Mouse (Mus musculus) stomach, postnatal 0 days (tissue): ENCODE measurements around the gene Lsm5. TPM values are rescaled to one million over a fixed set of nuclear protein-coding genes. Genes with fewer than 3 reads are reported as not detected.

Experiments
- ATAC-seq: fragments of 200-750 bp; cut with Nextera tagmentation; 2 replicates; pipeline ENCODE4 v1.8.0; 2017; ENCODE audit not compliant: low FRiP score, low TSS enrichment
- DNase-seq: peaks from one replicate; pipeline ENCODE4 v3.0.0-alpha.2; 2016; ENCODE audit warnings: low spot score
- H3K27ac ChIP-seq: fragments of 300-500 bp; sonication (generic); replicated peaks from 2 replicates; pipeline ENCODE4 v1.5.1; 2014; ENCODE audit warnings: mild to moderate bottlenecking, control low read depth
- H3K27me3 ChIP-seq: fragments of 300-500 bp; sonication (generic); 2 replicates; pipeline ENCODE4 v1.6.1; 2014; ENCODE audit warnings: low read length; ENCODE audit not compliant: control insufficient read depth, insufficient read depth
- H3K36me3 ChIP-seq: fragments of 300-500 bp; sonication (generic); 2 replicates; pipeline ENCODE4 v1.6.1; 2014; ENCODE audit warnings: low read length, mixed read lengths; ENCODE audit not compliant: control insufficient read depth, insufficient read depth
- H3K4me1 ChIP-seq: fragments of 300-500 bp; sonication (generic); replicated peaks from 2 replicates; pipeline ENCODE4 v1.6.1; 2014; ENCODE audit warnings: antibody characterized with exemption; ENCODE audit not compliant: control insufficient read depth, insufficient read depth
- H3K4me2 ChIP-seq: fragments of 300-500 bp; sonication (generic); replicated peaks from 2 replicates; pipeline ENCODE4 v1.6.1; 2014; ENCODE audit warnings: low read depth, mild to moderate bottlenecking, control low read depth, moderate library complexity
- H3K4me3 ChIP-seq: fragments of 300-500 bp; sonication (generic); 2 replicates; pipeline ENCODE4 v1.5.1; 2014; ENCODE audit warnings: low read depth, low read length, control low read depth
- H3K9ac ChIP-seq: fragments of 300-500 bp; sonication (generic); 2 replicates; pipeline ENCODE4 v1.6.1; 2014; ENCODE audit warnings: mild to moderate bottlenecking, low read length, control low read depth, mixed read lengths
- H3K9me3 ChIP-seq: fragments of 300-500 bp; sonication (generic); 2 replicates; pipeline ENCODE4 v1.6.1; 2016; ENCODE audit warnings: low read length; ENCODE audit not compliant: control insufficient read depth
- CTCF ChIP-seq: IDR thresholded peaks from 2 replicates; pipeline ENCODE4 v1.5.1; 2016; ENCODE audit warnings: antibody characterized with exemption, low read depth, mild to moderate bottlenecking, moderate library complexity
- EP300 ChIP-seq: optimal IDR thresholded peaks from 2 replicates; pipeline ENCODE3; 2016; ENCODE audit warnings: antibody characterized with exemption
- whole genome bisulfite sequencing: fragments of 180-500 bp; shearing (Covaris S2); extraction: QIAGEN DNeasy Blood & Tissue Kit; methylation state at CpG from one replicate; pipeline ENCODE4 v1.1.7; 2014; 5-methylcytosine and 5-hydroxymethylcytosine counted together
- polyA plus RNA-seq: library from polyadenylated mRNA; unstranded; fragments of >200 nt; fragmentation: Nextera tagmentation; extraction: Ambion mirVana; gene quantifications from 2 replicates; pipeline ENCODE4 v1.2.1, GENCODE M21; 2015

Gene Lsm5
- polyA plus RNA-seq, 1 experiment from 2014 or later: 116 TPM

GRCm38 (mm10) chr6:56715270-56715666 lies 10.8 kb upstream of the Lsm5 start:
- DNase-seq: peak; percentile 68

GRCm38 (mm10) chr6:56714574-56715269 lies 10.2 kb upstream of the Lsm5 start, which contains the start of gene Avl9:
Avl9 (plus strand) TSS chr6:56714899.
- Histone ChIP-seq H3K4me3 (peak within 1 kb of the TSS; percentile 85), H3K27me3 (no peaks in the 10 kb centered on the region), H3K9ac (peak within 1 kb of the TSS; percentile 81), H3K36me3 (no peaks in the 10 kb centered on the region), H3K27ac (peak within 1 kb of the TSS; percentile 98), H3K9me3 (no peaks in the 10 kb centered on the region), H3K4me1 (no peaks in the 10 kb centered on the region), H3K4me2 (peak within 1 kb of the TSS; percentile 56)
- TF ChIP-seq EP300: no peak
- peak; percentile 81 for TF ChIP-seq CTCF
- ATAC-seq (peak; percentile 99), DNase-seq (peak; percentile 99)
- under 1% methylated on average over 52 of the region's 64 CpGs for WGBS

More at GRCm38 (mm10) chr6:56715270-56715666, 10.8 kb upstream of the Lsm5 start:
- Histone ChIP-seq H3K9ac (peak overlapping the region; percentile 81), H3K27me3 (no peaks in the 10 kb centered on the region), H3K27ac (peak overlapping the region; percentile 98), H3K4me1 (no peaks in the 10 kb centered on the region), H3K36me3 (no peaks in the 10 kb centered on the region), H3K4me3 (peak overlapping the region; percentile 85), H3K9me3 (no peaks in the 10 kb centered on the region), H3K4me2 (peak overlapping the region; percentile 56)
- under 1% methylated on average over 25 of the region's 25 CpGs for WGBS
- TF ChIP-seq EP300 (no peak), CTCF (no peak)
- ATAC-seq: peak; percentile 8; the same call in 1 of the 2 replicates

- peak overlapping the region; percentile 85 for H3K4me3 ChIP-seq
- H3K4me1 ChIP-seq: no peaks in the 10 kb centered on the region
- ATAC-seq (no peak), DNase-seq (no peak)
- no peak overlapping the region for H3K9ac ChIP-seq
- peak overlapping the region; percentile 40; the same call in 1 of the 2 replicates for H3K27ac ChIP-seq
- H3K27me3 ChIP-seq: no peaks in the 10 kb centered on the region
- no peak for TF ChIP-seq EP300
- TF ChIP-seq CTCF: no peak
- H3K36me3 ChIP-seq: no peaks in the 10 kb centered on the region
- 35% methylated on average over 7 of the region's 7 CpGs for WGBS
- H3K4me2 ChIP-seq: peak overlapping the region; percentile 56
- no peaks in the 10 kb centered on the region for H3K9me3 ChIP-seq
Observed at GRCm38 (mm10) chr6:56714186-56714573, 9.7 kb upstream of the Lsm5 start.

GRCm38 (mm10) chr6:56692445-56692844 lies 12.1 kb downstream of the Lsm5 start:
- Histone ChIP-seq H3K9me3 (no peaks in the 10 kb centered on the region), H3K4me2 (no peak overlapping the region), H3K36me3 (no peaks in the 10 kb centered on the region), H3K4me1 (no peaks in the 10 kb centered on the region), H3K27me3 (no peaks in the 10 kb centered on the region), H3K4me3 (no peak overlapping the region), H3K9ac (no peak overlapping the region), H3K27ac (0 out of 2 replicates have a peak overlapping the region, but pooled peaks have one; percentile 20)
- TF ChIP-seq CTCF: no peak
- TF ChIP-seq EP300: no peak
- 57% methylated on average over 4 of the region's 4 CpGs for WGBS
- ATAC-seq: no peak
- DNase-seq: no peak

- Histone ChIP-seq H3K27ac (no peak overlapping the region), H3K4me2 (no peak overlapping the region), H3K36me3 (no peaks in the 10 kb centered on the region), H3K4me1 (no peaks in the 10 kb centered on the region), H3K9me3 (no peaks in the 10 kb centered on the region), H3K9ac (no peak overlapping the region), H3K27me3 (no peaks in the 10 kb centered on the region), H3K4me3 (no peak overlapping the region)
- ATAC-seq: peak; percentile 64; the same call in 1 of the 2 replicates
- WGBS: 5% methylated on average over 2 of the region's 2 CpGs
- peak; percentile 74 for DNase-seq
- TF ChIP-seq EP300 (no peak), CTCF (peak; percentile 90)
Observed at GRCm38 (mm10) chr6:56691205-56691604, 13.3 kb downstream of the Lsm5 start.

- WGBS: 91% methylated on average over 3 of the region's 3 CpGs
- ATAC-seq: no peak
- TF ChIP-seq CTCF (no peak), EP300 (no peak)
Observed at GRCm38 (mm10) chr6:56688238-56688637, 16.3 kb downstream of the Lsm5 start.

More at GRCm38 (mm10) chr6:56688238-56688637, 16.3 kb downstream of the Lsm5 start:
- no peaks in the 10 kb centered on the region for H3K36me3 ChIP-seq
- DNase-seq: no peak
- no peak overlapping the region for H3K27ac ChIP-seq
- H3K9ac ChIP-seq: no peak overlapping the region
- H3K27me3 ChIP-seq: no peaks in the 10 kb centered on the region
- no peaks in the 10 kb centered on the region for H3K4me1 ChIP-seq
- H3K4me3 ChIP-seq: no peak overlapping the region
- H3K9me3 ChIP-seq: no peaks in the 10 kb centered on the region
- H3K4me2 ChIP-seq: no peak overlapping the region
